In the genomic region with DNA sequence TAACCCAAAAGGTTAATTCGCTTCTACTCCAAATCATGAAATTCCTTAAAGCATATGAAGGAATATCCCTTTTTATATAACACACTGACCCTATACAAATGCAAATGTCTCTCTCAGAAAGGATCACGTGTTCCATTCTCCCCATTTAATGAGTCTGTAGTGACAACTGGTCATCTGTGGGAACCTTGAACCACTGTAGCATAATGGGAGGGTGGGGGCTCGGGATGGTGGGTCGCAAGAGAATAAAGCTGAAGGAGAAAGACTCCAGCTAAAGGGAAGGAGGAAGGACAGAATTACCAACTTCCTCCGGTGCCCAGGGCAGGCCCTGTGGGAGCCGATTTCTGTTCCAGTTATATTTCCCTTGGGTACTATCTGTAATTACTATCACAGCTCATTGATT, we compare ENCODE assay signal across 34 mouse cellular contexts.
DNase-seq lines count a peak whose midpoint lies in the region; ATAC-seq lines count a peak whose summit lies in the region.
"Had no signal": no experiment of that assay in that cellular context is flagged by ENCODE, and none has a peak within 500 bp of the region (broad histone marks: within the 10 kb centered on the region; RNA-seq: fewer than 3 reads in every experiment).

No protein-coding gene starts in this region.

- DNase-seq in hindbrain, embryonic 14.5 days (ENCODE audit: low spot score), result no peak
- DNase-seq in neural tube, embryonic 11.5 days (ENCODE audit: low spot score), result no peak
- no peak for DNase-seq in neural tube, embryonic 10.5 days (ENCODE audit: extremely low spot score, low spot score)
- no peak for DNase-seq in left cerebral cortex, adult 8-10 months (ENCODE audit: low spot score in 2 of 2)
- no peak for DNase-seq in Muller cell, postnatal 12 days (ENCODE audit: inconsistent ontology term)
- DNase-seq: adrenal gland, adult 2 months; B cell, adult 2 months; cerebellum, adult 11 months; cerebellum, adult 9-10 months; cerebellum, postnatal 36 days; gastrocnemius, adult 2 months; gastrocnemius, postnatal 36 days; heart, adult 18-20 months; heart, postnatal 36 days; kidney, adult 8-10 months; kidney, postnatal 4 days; layer of hippocampus, postnatal 36 days; lung, adult 2 months; lung, postnatal 10 days; right cerebral cortex, adult 18-20 months; spleen, adult 18-20 months; thymus, adult 18-20 months; thymus, postnatal 25 days had no signal

- no peak overlapping the region for H3K4me2 ChIP-seq in hindbrain, embryonic 13.5 days
- H3K4me2 ChIP-seq in hindbrain, embryonic 14.5 days (replicated peaks), result no peak overlapping the region
- H3K4me2 ChIP-seq in neural tube, embryonic 11.5 days (ENCODE audit: low read depth), result no peak overlapping the region
- H3K4me2 ChIP-seq in forebrain, embryonic 15.5 days (replicated peaks), result no peak overlapping the region
- H3K4me2 ChIP-seq: heart, embryonic 11.5 days; limb, embryonic 15.5 days had no signal

- 42% methylated on average over 6 of the region's 6 CpGs for WGBS in hindbrain, embryonic 13.5 days
- 32% methylated on average over 6 of the region's 6 CpGs for WGBS in hindbrain, embryonic 14.5 days
- WGBS in neural tube, embryonic 11.5 days, result 62% methylated on average over 6 of the region's 6 CpGs
- WGBS in forebrain, embryonic 15.5 days, result 16% methylated on average over 6 of the region's 6 CpGs

- H3K27me3 ChIP-seq in hindbrain, embryonic 13.5 days, result no peaks in the 10 kb centered on the region
- H3K27me3 ChIP-seq in hindbrain, embryonic 14.5 days (ENCODE audit: control insufficient read depth, insufficient read depth, low read length), result no peaks in the 10 kb centered on the region
- no peaks in the 10 kb centered on the region for H3K27me3 ChIP-seq in neural tube, embryonic 11.5 days (ENCODE audit: control insufficient read depth, insufficient read depth, low read length)
- no peaks in the 10 kb centered on the region for H3K27me3 ChIP-seq in forebrain, embryonic 15.5 days
- H3K27me3 ChIP-seq: limb, embryonic 15.5 days had no signal

- peak; percentile 55; the same call in 1 of the 2 replicates for ATAC-seq in hindbrain, embryonic 13.5 days (ENCODE audit: low FRiP score)
- ATAC-seq in hindbrain, embryonic 14.5 days (ENCODE audit: low FRiP score), result no peak
- ATAC-seq in neural tube, embryonic 11.5 days (ENCODE audit: insufficient read depth, low FRiP score, low TSS enrichment), result peak; percentile 41; the same call in 1 of the 2 replicates
- peak; percentile 43; the same call in 1 of the 2 replicates for ATAC-seq in forebrain, embryonic 15.5 days (replicated peaks)
- ATAC-seq: activated CD4-positive, CD25-positive, alpha-beta regulatory T cell, adult 4 months; intestine, embryonic 16.5 days had no signal

- no peak overlapping the region for H3K4me3 ChIP-seq in hindbrain, embryonic 13.5 days
- H3K4me3 ChIP-seq in hindbrain, embryonic 14.5 days (replicated peaks; ENCODE audit: low read length), result no peak overlapping the region
- H3K4me3 ChIP-seq in neural tube, embryonic 11.5 days (ENCODE audit: low read depth, low read length), result no peak overlapping the region
- no peak overlapping the region for H3K4me3 ChIP-seq in forebrain, embryonic 15.5 days
- H3K4me3 ChIP-seq: gastrocnemius, adult 2 months; limb, embryonic 10.5 days; limb, embryonic 15.5 days; myocyte had no signal

- peaks cover 28% of the 10 kb centered on the region for H3K4me1 ChIP-seq in hindbrain, embryonic 13.5 days (replicated peaks)
- H3K4me1 ChIP-seq in hindbrain, embryonic 14.5 days (replicated peaks; ENCODE audit: control insufficient read depth, insufficient read depth, low read length), result peaks cover 16% of the 10 kb centered on the region
- no peaks in the 10 kb centered on the region for H3K4me1 ChIP-seq in neural tube, embryonic 11.5 days (ENCODE audit: control insufficient read depth, insufficient read depth, low read length)
- H3K4me1 ChIP-seq in forebrain, embryonic 15.5 days, result peaks cover 23% of the 10 kb centered on the region
- H3K4me1 ChIP-seq: limb, embryonic 15.5 days had no signal

- H3K36me3 ChIP-seq in hindbrain, embryonic 13.5 days, result no peaks in the 10 kb centered on the region
- no peaks in the 10 kb centered on the region for H3K36me3 ChIP-seq in hindbrain, embryonic 14.5 days (replicated peaks; ENCODE audit: control insufficient read depth, insufficient read depth)
- H3K36me3 ChIP-seq in neural tube, embryonic 11.5 days (ENCODE audit: control insufficient read depth, insufficient read depth, low read length), result no peaks in the 10 kb centered on the region
- H3K36me3 ChIP-seq in forebrain, embryonic 15.5 days, result no peaks in the 10 kb centered on the region

- peak overlapping the region; percentile 52 for H3K27ac ChIP-seq in hindbrain, embryonic 13.5 days
- H3K27ac ChIP-seq in hindbrain, embryonic 14.5 days, result no peak overlapping the region
- H3K27ac ChIP-seq in neural tube, embryonic 11.5 days (ENCODE audit: low read depth, low read length), result no peak overlapping the region
- no peak overlapping the region for H3K27ac ChIP-seq in forebrain, embryonic 15.5 days (replicated peaks)
- H3K27ac ChIP-seq: gastrocnemius, adult 2 months; kidney, postnatal 0 days; limb, embryonic 10.5 days; limb, embryonic 15.5 days; liver, embryonic 14.5 days; stomach, postnatal 0 days had no signal

- no peak overlapping the region for H3K9ac ChIP-seq in hindbrain, embryonic 13.5 days
- H3K9ac ChIP-seq in hindbrain, embryonic 14.5 days, result no peak overlapping the region
- H3K9ac ChIP-seq in neural tube, embryonic 11.5 days (ENCODE audit: low read length), result no peak overlapping the region
- no peak overlapping the region for H3K9ac ChIP-seq in forebrain, embryonic 15.5 days (replicated peaks)
- H3K9ac ChIP-seq: limb, embryonic 15.5 days; liver, embryonic 14.5 days had no signal

- H3K9me3 ChIP-seq in hindbrain, embryonic 13.5 days, result no peaks in the 10 kb centered on the region
- no peaks in the 10 kb centered on the region for H3K9me3 ChIP-seq in hindbrain, embryonic 14.5 days (ENCODE audit: control insufficient read depth, low read length)
- no peaks in the 10 kb centered on the region for H3K9me3 ChIP-seq in neural tube, embryonic 11.5 days (ENCODE audit: control insufficient read depth, low read length)
- no peaks in the 10 kb centered on the region for H3K9me3 ChIP-seq in forebrain, embryonic 15.5 days
- H3K9me3 ChIP-seq: limb, embryonic 10.5 days; limb, embryonic 15.5 days had no signal
